ENCODE assay signal across 10 mouse cellular contexts in genomic region chr19:6552302-6553028, GRCm38 (mm10). TPM values are rescaled to one million over a fixed set of nuclear protein-coding genes. Genes with fewer than 3 reads are reported as not detected.
DNase-seq lines count a peak whose midpoint lies in the region; ATAC-seq and TF ChIP-seq lines count a peak whose summit lies in the region.
"Had no signal": no experiment of that assay in that cellular context is flagged by ENCODE, and none has a peak within 500 bp of the region (broad histone marks: within the 10 kb centered on the region; RNA-seq: fewer than 3 reads in every experiment).

No protein-coding gene starts in this region.

- WGBS in forebrain, embryonic 10.5 days: 91% methylated on average over 4 of the region's 4 CpGs
- WGBS in forebrain, embryonic 12.5 days: 90% methylated on average over 4 of the region's 4 CpGs
- 77% methylated on average over 4 of the region's 4 CpGs for WGBS in stomach, postnatal 0 days

- no peaks in the 10 kb centered on the region for H3K9me3 ChIP-seq in forebrain, embryonic 10.5 days
- no peaks in the 10 kb centered on the region for H3K9me3 ChIP-seq in forebrain, embryonic 12.5 days
- H3K9me3 ChIP-seq in stomach, postnatal 0 days (ENCODE audit: control insufficient read depth, low read length): no peaks in the 10 kb centered on the region

- no peak for ATAC-seq in forebrain, embryonic 12.5 days (ENCODE audit: low FRiP score)
- ATAC-seq in stomach, postnatal 0 days (ENCODE audit: low FRiP score, low TSS enrichment): peak; percentile 75
- ATAC-seq: Patski had no signal

- peak; percentile 83 for TF ChIP-seq CTCF in stomach, postnatal 0 days (IDR thresholded peaks at IDR 0.05; ENCODE audit: low read depth)

- no peak overlapping the region for H3K4me3 ChIP-seq in forebrain, embryonic 10.5 days
- no peak overlapping the region for H3K4me3 ChIP-seq in forebrain, embryonic 12.5 days (replicated peaks)
- H3K4me3 ChIP-seq in stomach, postnatal 0 days (ENCODE audit: low read depth, low read length): no peak overlapping the region

- H3K27me3 ChIP-seq in forebrain, embryonic 10.5 days (ENCODE audit: poor library complexity, severe bottlenecking): no peaks in the 10 kb centered on the region
- H3K27me3 ChIP-seq in forebrain, embryonic 12.5 days: no peaks in the 10 kb centered on the region
- no peaks in the 10 kb centered on the region for H3K27me3 ChIP-seq in stomach, postnatal 0 days (ENCODE audit: control insufficient read depth, insufficient read depth, low read length)

- DNase-seq in forebrain, embryonic 10.5 days (ENCODE audit: extremely low spot score, low spot score): peak; percentile 48
- peak; percentile 44 for DNase-seq in ovary, postnatal 36 days (ENCODE audit: low spot score)
- DNase-seq in ovary, adult 18-20 months (ENCODE audit: low spot score): no peak
- peak; percentile 83 for DNase-seq in cerebellum, adult 9-10 months
- peak; percentile 64 for DNase-seq in induced T-regulatory cell, adult 2 months (ENCODE audit: low read depth)
- peak; percentile 59 for DNase-seq in lung, postnatal 10 days
- DNase-seq in stomach, postnatal 0 days (ENCODE audit: low spot score): peak; percentile 78

- no peak for TF ChIP-seq EP300 in stomach, postnatal 0 days (optimal IDR thresholded peaks at IDR 0.05)

- no peaks in the 10 kb centered on the region for H3K36me3 ChIP-seq in forebrain, embryonic 10.5 days (replicated peaks)
- H3K36me3 ChIP-seq in forebrain, embryonic 12.5 days (replicated peaks): no peaks in the 10 kb centered on the region
- no peaks in the 10 kb centered on the region for H3K36me3 ChIP-seq in stomach, postnatal 0 days (ENCODE audit: control insufficient read depth, insufficient read depth, low read length)

- no peak overlapping the region for H3K27ac ChIP-seq in forebrain, embryonic 10.5 days
- H3K27ac ChIP-seq in forebrain, embryonic 12.5 days: no peak overlapping the region
- no peak overlapping the region for H3K27ac ChIP-seq in stomach, postnatal 0 days (replicated peaks)

- peaks cover 27% of the 10 kb centered on the region for H3K4me1 ChIP-seq in forebrain, embryonic 10.5 days
- H3K4me1 ChIP-seq in forebrain, embryonic 12.5 days: peaks cover 9% of the 10 kb centered on the region
- H3K4me1 ChIP-seq in stomach, postnatal 0 days (replicated peaks; ENCODE audit: control insufficient read depth, insufficient read depth): no peaks in the 10 kb centered on the region

- H3K9ac ChIP-seq in forebrain, embryonic 12.5 days: no peak overlapping the region
- no peak overlapping the region for H3K9ac ChIP-seq in stomach, postnatal 0 days (ENCODE audit: low read length)

- H3K4me2 ChIP-seq in forebrain, embryonic 12.5 days: no peak overlapping the region
- H3K4me2 ChIP-seq in stomach, postnatal 0 days (replicated peaks; ENCODE audit: low read depth): no peak overlapping the region

RNA-seq across cellular contexts. Expression of gene Slc22a12, which starts 9.6 kb away (rescaled TPM):
- not detected in 2 replicates for polyA plus RNA-seq in forebrain, embryonic 10.5 days (2016; fragmentation: Nextera tagmentation; extraction: Ambion mirVana)
- not detected in 2 replicates for polyA plus RNA-seq in forebrain, embryonic 12.5 days (2016; fragmentation: Nextera tagmentation; extraction: Ambion mirVana)
- not detected in 2 replicates for polyA plus RNA-seq in stomach, postnatal 0 days (2015; fragmentation: Nextera tagmentation; extraction: Ambion mirVana)
- polyA plus RNA-seq: heart, embryonic 16.5 days; Patski had no signal
